Mouse (Mus musculus): ENCODE results near the gene Krt12. TPM values are rescaled to one million over a fixed set of nuclear protein-coding genes. Genes with fewer than 3 reads are reported as not detected.

Krt12 gene
- polyA plus RNA-seq, 1 experiment: not detected

- no peak for DNase-seq
- TF ChIP-seq POLR2A (IDR thresholded peaks at IDR 0.05; ENCODE audit: low read depth, low read length) (no peak), CTCF (conservative IDR thresholded peaks at IDR 0.05; ENCODE audit: insufficient read depth, insufficient read length, low read depth, low read length) (no peak)
- Histone ChIP-seq H3K4me1 (ENCODE audit: control insufficient read depth, insufficient read depth, low read length) (0 out of 2 replicates have a peak, but pooled peaks cover 2% of the 10 kb centered on the region), H3K27me3 (replicated peaks; ENCODE audit: control insufficient read depth, insufficient read depth, low read length) (no peaks in the 10 kb centered on the region), H3K36me3 (ENCODE audit: control insufficient read depth, insufficient read depth, low read length) (no peaks in the 10 kb centered on the region), H3K4me3 (ENCODE audit: insufficient read depth, low read depth, low read length) (no peak overlapping the region), H3K27ac (ENCODE audit: insufficient read depth, low read depth, low read length) (no peak overlapping the region)
- WGBS: 86% methylated on average over 4 of the region's 4 CpGs
Measured at GRCm38 (mm10) chr11:99436625-99437024, 14.6 kb upstream of the Krt12 start.

DNA sequence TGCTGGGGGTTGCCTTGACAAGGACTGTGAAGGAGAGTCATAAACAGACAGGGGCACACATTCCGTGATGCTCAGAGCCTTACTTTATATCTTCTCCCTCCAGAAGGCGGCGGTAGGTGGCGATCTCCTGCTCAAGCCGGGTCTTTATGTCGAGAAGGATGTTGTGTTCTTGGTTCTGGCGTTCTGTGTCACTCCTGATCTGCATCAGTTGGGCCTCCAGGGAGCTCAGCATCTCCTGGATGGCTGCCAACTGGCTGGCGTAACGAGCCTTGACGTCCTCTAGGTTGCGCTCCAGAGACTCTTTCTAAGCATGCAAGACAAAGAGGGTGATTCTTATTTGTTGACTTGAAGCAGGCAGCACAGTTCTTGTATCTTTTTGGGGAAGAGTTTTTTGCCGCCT is 8.6 kb upstream of the Krt12 start:
- TF ChIP-seq CTCF (conservative IDR thresholded peaks at IDR 0.05; ENCODE audit: insufficient read depth, insufficient read length, low read depth, low read length) (no peak; the same call in 1 of the 2 replicates), POLR2A (IDR thresholded peaks at IDR 0.05; ENCODE audit: low read depth, low read length) (no peak)
- no peaks in the 10 kb centered on the region for H3K27me3 ChIP-seq (replicated peaks; ENCODE audit: control insufficient read depth, insufficient read depth, low read length)
- no peak overlapping the region for H3K4me3 ChIP-seq (ENCODE audit: insufficient read depth, low read depth, low read length)
- peak; percentile 61 for DNase-seq
- H3K4me1 ChIP-seq (ENCODE audit: control insufficient read depth, insufficient read depth, low read length): no peaks in the 10 kb centered on the region
- H3K36me3 ChIP-seq (ENCODE audit: control insufficient read depth, insufficient read depth, low read length): no peaks in the 10 kb centered on the region
- no peak overlapping the region for H3K27ac ChIP-seq (ENCODE audit: insufficient read depth, low read depth, low read length)
- WGBS: 48% methylated on average over 12 of the region's 12 CpGs

DNA sequence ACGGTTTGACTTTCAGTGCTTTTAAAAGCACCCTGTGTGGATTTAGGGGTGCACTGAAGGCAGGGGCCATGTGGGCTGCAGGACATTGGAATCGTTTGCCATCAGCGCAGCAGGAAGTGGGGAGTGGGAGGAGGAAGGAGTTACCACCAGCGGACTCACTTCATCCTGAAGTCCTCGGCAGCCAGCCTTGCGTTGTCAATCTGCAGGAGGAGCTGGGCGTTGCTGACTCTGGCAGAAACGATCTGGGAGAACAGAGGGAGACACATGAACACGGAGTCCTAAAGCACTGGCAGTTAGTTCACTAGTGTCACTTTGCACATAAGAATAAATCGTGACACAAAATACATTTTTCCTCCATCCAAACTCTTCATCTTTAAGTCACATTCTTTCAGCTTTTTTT is 1.5 kb downstream of the Krt12 start:
- 28% methylated on average over 10 of the region's 10 CpGs for WGBS
- no peak overlapping the region for H3K4me3 ChIP-seq (ENCODE audit: insufficient read depth, low read depth, low read length)
- no peaks in the 10 kb centered on the region for H3K36me3 ChIP-seq (ENCODE audit: control insufficient read depth, insufficient read depth, low read length)
- H3K27ac ChIP-seq (ENCODE audit: insufficient read depth, low read depth, low read length): no peak overlapping the region
- no peaks in the 10 kb centered on the region; the same call in 1 of the 2 replicates for H3K4me1 ChIP-seq (ENCODE audit: control insufficient read depth, insufficient read depth, low read length)
- no peaks in the 10 kb centered on the region for H3K27me3 ChIP-seq (replicated peaks; ENCODE audit: control insufficient read depth, insufficient read depth, low read length)
- no peak for DNase-seq
- TF ChIP-seq POLR2A (IDR thresholded peaks at IDR 0.05; ENCODE audit: low read depth, low read length) (no peak), CTCF (conservative IDR thresholded peaks at IDR 0.05; ENCODE audit: insufficient read depth, insufficient read length, low read depth, low read length) (no peak)

- DNase-seq: no peak
- no peaks in the 10 kb centered on the region; the same call in 1 of the 2 replicates for H3K4me1 ChIP-seq (ENCODE audit: control insufficient read depth, insufficient read depth, low read length)
- TF ChIP-seq POLR2A (IDR thresholded peaks at IDR 0.05; ENCODE audit: low read depth, low read length) (no peak), CTCF (conservative IDR thresholded peaks at IDR 0.05; ENCODE audit: insufficient read depth, insufficient read length, low read depth, low read length) (no peak)
- no peaks in the 10 kb centered on the region for H3K36me3 ChIP-seq (ENCODE audit: control insufficient read depth, insufficient read depth, low read length)
- 67% methylated on average over 16 of the region's 16 CpGs for WGBS
- no peak overlapping the region for H3K4me3 ChIP-seq (ENCODE audit: insufficient read depth, low read depth, low read length)
- H3K27ac ChIP-seq (ENCODE audit: insufficient read depth, low read depth, low read length): no peak overlapping the region
- no peaks in the 10 kb centered on the region for H3K27me3 ChIP-seq (replicated peaks; ENCODE audit: control insufficient read depth, insufficient read depth, low read length)
Measured at GRCm38 (mm10) chr11:99417819-99418218, 4.2 kb downstream of the Krt12 start.

- DNase-seq: no peak
- WGBS: 82% methylated on average over 13 of the region's 13 CpGs
- TF ChIP-seq CTCF (conservative IDR thresholded peaks at IDR 0.05; ENCODE audit: insufficient read depth, insufficient read length, low read depth, low read length) (no peak), POLR2A (IDR thresholded peaks at IDR 0.05; ENCODE audit: low read depth, low read length) (no peak)
- no peak overlapping the region for H3K27ac ChIP-seq (ENCODE audit: insufficient read depth, low read depth, low read length)
- H3K4me1 ChIP-seq (ENCODE audit: control insufficient read depth, insufficient read depth, low read length): no peaks in the 10 kb centered on the region
- H3K27me3 ChIP-seq (replicated peaks; ENCODE audit: control insufficient read depth, insufficient read depth, low read length): no peaks in the 10 kb centered on the region
- no peaks in the 10 kb centered on the region for H3K36me3 ChIP-seq (ENCODE audit: control insufficient read depth, insufficient read depth, low read length)
- H3K4me3 ChIP-seq (ENCODE audit: insufficient read depth, low read depth, low read length): no peak overlapping the region
Measured at GRCm38 (mm10) chr11:99416902-99417301, 5.2 kb downstream of the Krt12 start.

DNA sequence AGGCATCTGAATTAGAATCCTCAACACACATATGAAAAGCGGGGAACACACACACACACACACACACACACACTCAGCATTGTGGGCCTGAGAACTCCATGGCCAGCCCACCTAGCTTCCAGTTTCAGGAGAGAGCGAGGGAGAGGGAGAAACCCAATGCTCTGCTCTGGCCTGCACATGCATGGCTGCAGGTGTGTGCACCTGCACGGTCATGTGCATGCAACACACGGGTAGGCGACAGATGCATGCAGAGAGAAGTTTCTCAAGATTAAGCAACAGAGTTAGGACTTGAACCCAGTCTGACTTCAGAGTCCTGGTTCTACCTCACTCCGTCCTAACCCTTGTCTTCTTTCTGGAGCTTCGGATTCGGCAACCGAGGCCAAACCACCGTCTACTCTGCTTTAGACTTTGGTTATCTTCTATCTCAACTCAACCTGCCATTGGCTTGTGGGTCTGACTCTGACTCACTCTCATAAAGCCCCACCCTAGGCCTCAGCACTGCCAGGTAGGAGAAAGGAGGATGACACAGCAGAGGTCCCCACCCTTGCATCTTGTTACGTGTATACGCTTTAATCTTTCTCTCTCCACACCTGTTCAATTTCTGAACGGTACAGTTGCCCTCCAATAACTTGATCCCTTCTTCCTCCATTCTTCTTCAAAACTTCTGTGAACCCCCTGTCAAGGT is 7.5 kb downstream of the Krt12 start:
- no peaks in the 10 kb centered on the region for H3K36me3 ChIP-seq (ENCODE audit: control insufficient read depth, insufficient read depth, low read length)
- no peaks in the 10 kb centered on the region for H3K27me3 ChIP-seq (replicated peaks; ENCODE audit: control insufficient read depth, insufficient read depth, low read length)
- H3K4me1 ChIP-seq (ENCODE audit: control insufficient read depth, insufficient read depth, low read length): no peaks in the 10 kb centered on the region
- H3K27ac ChIP-seq (ENCODE audit: insufficient read depth, low read depth, low read length): no peak overlapping the region
- TF ChIP-seq CTCF (conservative IDR thresholded peaks at IDR 0.05; ENCODE audit: insufficient read depth, insufficient read length, low read depth, low read length): no peak
- TF ChIP-seq POLR2A (IDR thresholded peaks at IDR 0.05; ENCODE audit: low read depth, low read length): no peak
- no peak for DNase-seq
- WGBS: 90% methylated on average over 13 of the region's 13 CpGs
- no peak overlapping the region for H3K4me3 ChIP-seq (ENCODE audit: insufficient read depth, low read depth, low read length)

DNA sequence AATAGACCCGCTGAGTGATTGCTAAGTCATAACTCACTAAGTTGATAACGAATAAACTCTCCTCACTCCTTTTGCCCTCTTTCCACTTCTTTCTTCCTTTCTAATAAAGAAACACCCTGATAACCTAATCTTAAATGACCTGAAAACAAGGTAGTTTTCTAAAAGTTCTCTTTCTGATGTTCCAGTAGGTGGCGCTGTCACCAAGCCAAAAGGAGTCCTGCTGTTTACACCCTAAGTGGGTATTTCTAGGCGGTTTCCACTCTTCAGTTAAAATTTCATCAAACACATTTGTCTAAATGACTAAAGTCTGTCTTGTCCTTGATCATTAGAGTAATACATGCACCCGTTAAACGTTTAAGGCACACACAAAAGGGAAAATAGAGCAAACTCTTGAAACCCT is 8.8 kb downstream of the Krt12 start:
- TF ChIP-seq CTCF (conservative IDR thresholded peaks at IDR 0.05; ENCODE audit: insufficient read depth, insufficient read length, low read depth, low read length) (peak; percentile 40), POLR2A (IDR thresholded peaks at IDR 0.05; ENCODE audit: low read depth, low read length) (no peak)
- DNase-seq: peak; percentile 55
- Histone ChIP-seq H3K36me3 (ENCODE audit: control insufficient read depth, insufficient read depth, low read length) (no peaks in the 10 kb centered on the region), H3K4me3 (ENCODE audit: insufficient read depth, low read depth, low read length) (no peak overlapping the region), H3K27ac (ENCODE audit: insufficient read depth, low read depth, low read length) (no peak overlapping the region), H3K4me1 (ENCODE audit: control insufficient read depth, insufficient read depth, low read length) (no peaks in the 10 kb centered on the region), H3K27me3 (replicated peaks; ENCODE audit: control insufficient read depth, insufficient read depth, low read length) (no peaks in the 10 kb centered on the region)
- WGBS: 18% methylated on average over 6 of the region's 6 CpGs

Data from kidney, adult 2 months (tissue).